Mouse (Mus musculus) forelimb bud, embryonic 11.5 days (tissue): Measurements from ENCODE around the gene Ccdc159.
A peak's percentile ranks its signal among the peaks of the same experiment; 100 is the strongest.

Source experiments
- DNase-seq: peaks from one replicate; pipeline ENCODE4 v3.0.0-alpha.2; 2012; ENCODE audit warnings: low read depth, low spot score

Ccdc159 gene

GRCm38 (mm10) chr9:21961366-21961980 is 34.2 kb downstream of the Ccdc159 start:
- no peak for DNase-seq

- DNase-seq: no peak
These were observed 34.7 kb downstream of the Ccdc159 start for GRCm38 (mm10) chr9:21962010-21962409.

- peak; percentile 66 for DNase-seq
These were observed 35.3 kb downstream of the Ccdc159 start for GRCm38 (mm10) chr9:21962416-21963059.

- no peak for DNase-seq
These were observed 36.1 kb downstream of the Ccdc159 start, which contains the start of gene Epor for GRCm38 (mm10) chr9:21963417-21963816. Gene Epor (minus strand): TSS chr9:21963506.

GRCm38 (mm10) chr9:21968883-21969282 is 41.6 kb downstream of the Ccdc159 start:
- no peak for DNase-seq

- no peak for DNase-seq
These were observed 42.0 kb downstream of the Ccdc159 start for GRCm38 (mm10) chr9:21969304-21969703.

- no peak for DNase-seq
These were observed 49.4 kb downstream of the Ccdc159 start for GRCm38 (mm10) chr9:21976626-21977175.

- DNase-seq: no peak
These were observed 50.1 kb downstream of the Ccdc159 start for GRCm38 (mm10) chr9:21977331-21977730.

GRCm38 (mm10) chr9:21977972-21978371 is 50.7 kb downstream of the Ccdc159 start:
- no peak for DNase-seq

- DNase-seq: no peak
These were observed 51.3 kb downstream of the Ccdc159 start for GRCm38 (mm10) chr9:21978398-21979128.

- no peak for DNase-seq
These were observed 56.6 kb downstream of the Ccdc159 start for GRCm38 (mm10) chr9:21983911-21984310.
